Mouse (Mus musculus): ENCODE data around the gene Napa.

The Napa gene

DNA sequence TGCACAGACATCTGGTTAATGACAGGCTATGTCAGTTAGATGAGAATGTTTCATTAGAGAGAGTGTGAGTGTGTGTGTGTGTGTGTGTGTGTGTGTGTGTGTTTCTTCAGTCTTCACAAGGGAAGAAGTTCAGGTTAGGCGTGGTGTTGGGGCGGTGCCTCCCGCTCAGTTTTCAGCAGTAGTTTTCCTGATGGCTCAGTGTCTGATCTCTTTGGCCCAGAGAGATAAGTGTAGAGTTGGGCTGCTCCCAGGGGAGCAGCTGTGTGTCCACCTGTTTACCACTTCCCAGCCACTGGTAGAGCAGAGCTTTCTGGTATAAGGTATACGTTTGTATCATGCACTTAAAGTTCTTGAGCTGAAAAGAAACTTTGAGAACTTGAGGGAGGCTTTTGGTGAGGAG, 1.6 kb downstream of the Napa start:
- DNase-seq = no peak

- no peak for DNase-seq
These were observed 2.8 kb downstream of the Napa start for GRCm38 (mm10) chr7:16101081-16101480.

- no peak for DNase-seq
These were observed 3.6 kb downstream of the Napa start for GRCm38 (mm10) chr7:16101726-16102475.

- no peak for DNase-seq
These were observed 4.5 kb downstream of the Napa start for GRCm38 (mm10) chr7:16102686-16103226.

DNA sequence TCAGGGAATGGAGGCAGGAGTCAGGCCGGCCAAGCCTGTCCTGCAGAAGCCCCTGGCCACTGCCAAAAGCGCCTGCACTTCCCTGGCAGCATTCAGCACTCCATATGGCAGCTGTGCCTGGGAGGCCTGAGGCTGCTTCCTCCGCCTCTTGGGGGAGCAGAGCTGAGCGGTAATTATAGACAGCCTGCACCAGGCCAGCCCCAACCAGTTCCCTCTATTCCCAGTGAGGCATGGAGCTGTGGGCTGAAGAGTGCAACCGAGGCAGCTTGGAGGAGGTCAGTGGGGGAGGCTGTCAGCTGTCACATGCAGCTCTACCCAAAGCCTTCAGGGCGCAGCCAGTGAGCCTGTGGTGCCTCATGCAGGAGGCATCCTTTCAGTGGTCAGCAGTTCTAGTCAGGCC, 5.5 kb downstream of the Napa start:
- no peak for DNase-seq

DNA sequence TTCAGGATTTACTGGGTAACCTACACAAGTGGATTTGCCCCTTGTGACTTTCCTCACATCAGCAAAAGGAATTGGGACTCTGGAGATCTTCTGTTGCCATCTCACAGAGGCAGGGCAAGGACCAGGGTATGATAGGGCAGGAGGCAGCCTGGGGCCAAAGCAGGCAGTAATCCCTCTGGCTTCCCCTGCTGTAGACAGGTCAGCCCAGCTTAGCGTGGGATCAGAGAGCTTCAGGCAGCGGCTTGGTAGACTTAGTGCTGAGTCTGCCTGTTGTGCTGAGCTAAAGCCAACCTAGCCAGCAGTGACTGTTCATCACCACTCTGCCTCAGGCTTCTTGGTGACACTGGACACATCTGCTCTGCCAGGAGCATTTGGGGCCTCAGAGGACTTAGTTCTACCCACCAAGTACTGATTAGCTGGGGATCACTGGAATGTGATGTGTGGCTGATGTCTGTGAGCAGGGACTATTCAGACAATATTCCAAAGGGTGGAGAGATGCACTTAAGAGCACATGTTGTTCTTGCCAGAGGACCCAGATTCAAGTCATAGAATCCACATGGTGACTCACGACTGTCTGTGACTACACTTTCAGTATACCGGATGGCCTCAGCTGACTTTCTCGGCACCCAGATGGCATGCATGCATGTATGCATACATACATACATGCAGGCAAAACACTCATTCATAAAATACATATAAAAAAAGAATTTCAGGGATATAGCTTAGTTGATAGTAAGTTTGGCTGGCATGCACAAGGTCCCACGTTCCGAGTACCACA, 6.5 kb downstream of the Napa start:
- DNase-seq = no peak

DNA sequence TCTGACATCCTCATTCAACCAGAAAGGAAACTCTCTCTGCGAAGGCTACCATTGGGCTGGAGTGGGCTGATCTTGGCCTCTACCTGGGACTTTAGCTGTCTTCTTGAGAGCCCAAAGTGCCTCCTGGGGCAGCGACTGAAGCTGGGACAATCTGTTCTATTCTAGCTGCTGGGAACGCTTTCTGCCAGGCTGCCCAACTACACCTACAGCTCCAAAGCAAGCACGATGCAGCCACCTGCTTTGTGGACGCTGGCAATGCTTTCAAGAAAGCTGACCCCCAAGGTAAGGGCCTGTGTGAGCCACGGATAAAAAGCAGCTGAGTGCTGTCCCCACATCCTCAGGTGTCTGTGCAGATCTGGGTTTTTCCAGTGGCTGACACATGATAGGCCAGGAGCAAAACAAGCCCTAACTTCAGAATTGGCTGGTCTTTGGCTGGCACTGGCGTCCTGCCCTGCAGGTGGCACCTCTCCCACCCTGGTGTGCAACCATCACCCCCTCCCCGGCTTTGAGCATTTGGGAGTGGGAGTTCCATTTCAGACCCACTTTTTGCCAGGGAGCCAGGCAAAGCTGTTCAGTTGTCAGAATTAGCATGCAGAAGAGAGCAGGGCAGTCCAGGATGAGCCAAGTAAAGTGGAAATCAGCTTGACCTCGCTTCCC, 10.8 kb downstream of the Napa start:
- DNase-seq = no peak

GRCm38 (mm10) chr7:16110158-16110557, 11.9 kb downstream of the Napa start:
- DNase-seq = no peak

- no peak for DNase-seq
These were observed 13.2 kb downstream of the Napa start for GRCm38 (mm10) chr7:16111284-16112090.

GRCm38 (mm10) chr7:16116418-16116817, 18.2 kb downstream of the Napa start:
- no peak for DNase-seq

DNA sequence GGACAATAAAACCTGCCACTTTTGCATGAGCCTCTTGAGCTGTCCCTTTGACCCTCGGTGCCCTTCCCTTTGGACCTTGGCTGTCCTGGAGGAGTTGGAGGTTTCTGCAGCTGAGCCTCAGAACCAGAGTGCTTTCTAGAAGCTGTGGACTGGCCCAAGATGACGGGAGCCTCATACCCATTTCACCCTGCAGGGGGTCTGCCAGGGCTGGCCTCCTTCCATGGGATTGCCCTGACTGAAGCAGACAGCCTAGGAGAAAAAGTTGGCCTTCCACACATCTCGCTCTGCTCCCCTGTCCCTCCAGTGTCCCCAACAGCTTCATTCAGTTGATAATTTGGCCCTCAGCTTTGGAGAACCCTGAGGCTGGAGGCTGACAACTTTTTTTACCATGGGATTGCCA, 18.8 kb downstream of the Napa start:
- no peak for DNase-seq

GRCm38 (mm10) chr7:16119569-16120261, 21.5 kb downstream of the Napa start, which contains the start of gene Kptn:
Kptn (plus strand) TSS chr7:16119895.
- peak; percentile 95 to 96 for DNase-seq

DNA sequence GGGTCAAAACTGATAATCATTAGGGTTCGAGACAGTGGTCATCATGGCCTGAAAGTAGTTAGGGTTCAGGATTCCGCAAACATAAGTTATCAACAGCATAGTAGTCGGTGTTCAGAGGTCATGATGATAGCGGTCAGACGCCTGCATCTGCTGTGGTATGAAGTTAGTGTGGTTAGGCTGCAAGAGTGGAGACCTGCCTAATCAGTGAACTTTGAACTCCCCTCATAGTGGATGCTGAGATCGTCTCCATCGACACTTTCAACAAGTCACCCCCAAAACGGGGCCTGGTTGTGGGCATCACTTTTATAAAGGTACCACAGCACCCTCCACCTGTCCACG, 22.0 kb downstream of the Napa start:
- no peak for DNase-seq

GRCm38 (mm10) chr7:16125829-16126228, 27.6 kb downstream of the Napa start:
- DNase-seq = no peak

DNA sequence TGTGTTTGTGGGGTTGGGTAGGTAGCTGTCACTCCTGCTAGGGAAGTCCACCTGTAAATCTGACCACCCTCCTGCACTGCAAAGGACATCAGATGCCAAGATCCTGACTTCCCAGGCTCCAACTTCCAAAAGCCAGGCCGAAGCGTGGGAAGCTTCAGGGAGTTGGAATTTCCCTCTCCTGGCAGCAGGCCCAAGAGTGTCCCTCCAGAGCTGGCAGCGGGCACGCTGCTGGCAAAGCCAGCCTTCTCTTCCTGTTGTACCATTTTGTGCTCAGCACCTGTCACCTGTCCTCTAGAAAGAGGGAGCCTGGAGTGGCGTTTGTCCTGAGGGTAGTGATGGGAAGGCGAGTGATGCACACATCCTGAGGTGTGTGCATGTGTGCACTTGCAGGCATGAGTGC, 30.1 kb downstream of the Napa start:
- DNase-seq = no peak

DNA sequence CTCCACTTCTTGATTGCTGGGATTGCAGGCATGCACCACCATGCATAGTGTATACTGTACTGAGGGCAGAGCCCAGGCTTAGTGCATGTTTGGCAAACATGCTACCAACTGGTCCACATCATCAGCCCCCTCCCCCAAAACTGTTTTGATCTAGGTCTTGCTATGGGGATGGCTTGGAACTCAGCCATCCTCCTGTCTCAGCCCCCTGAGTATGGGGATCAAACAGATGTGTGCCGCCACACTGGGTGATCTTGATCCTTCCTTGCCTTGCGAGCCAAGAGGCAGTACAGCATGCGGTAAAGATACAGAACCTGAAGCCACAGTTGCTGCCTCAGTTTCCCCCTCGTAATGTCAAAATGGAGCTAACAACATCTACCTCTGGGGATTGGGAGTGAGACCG, 30.6 kb downstream of the Napa start:
- DNase-seq = no peak

- DNase-seq = peak; percentile 77 to 80
These were observed 31.2 kb downstream of the Napa start, which contains the start of gene Slc8a2 for GRCm38 (mm10) chr7:16129421-16129845. Slc8a2 (plus strand) TSS chr7:16129826.

DNA sequence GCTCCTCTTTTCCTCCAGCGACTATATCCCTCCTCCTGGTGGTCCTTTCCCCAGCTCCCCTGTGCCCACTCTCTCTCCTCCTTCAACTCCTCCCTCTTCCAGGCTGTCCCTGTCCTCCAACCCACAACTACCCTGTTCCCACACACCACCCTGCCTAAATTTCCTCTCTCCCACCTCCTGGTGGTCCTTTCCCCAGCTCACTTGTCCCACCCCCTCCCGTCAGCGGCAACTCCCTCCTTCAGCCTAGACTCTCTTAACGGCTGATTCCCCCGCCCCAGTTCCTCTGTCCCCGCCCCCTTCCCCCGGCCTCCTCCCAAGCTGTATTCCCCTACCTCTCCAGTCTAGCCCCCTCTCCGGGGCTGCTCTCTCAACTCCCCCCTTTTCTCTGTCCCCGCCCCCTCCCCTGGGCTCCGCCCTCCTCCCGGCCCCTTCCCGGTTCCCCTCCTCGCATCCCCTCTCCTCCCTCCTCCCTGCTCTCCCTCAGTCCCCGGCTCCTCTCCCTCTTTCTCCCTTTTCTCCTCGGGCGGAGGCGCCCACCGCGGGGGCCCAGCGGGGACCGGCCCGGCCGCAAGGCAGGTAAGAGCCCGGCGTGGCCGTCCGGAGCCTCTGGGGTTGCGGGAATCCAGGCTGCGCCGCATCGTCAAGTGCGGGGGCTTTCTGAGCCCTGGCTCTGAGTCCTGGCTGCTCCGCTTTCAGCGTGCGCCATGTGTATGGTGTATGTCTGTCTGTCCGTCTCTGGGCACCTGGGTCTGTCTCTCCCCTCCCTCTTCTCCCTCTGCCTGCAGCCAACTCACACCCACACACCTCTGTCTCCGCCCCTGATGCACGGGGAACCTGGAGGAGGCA, 31.8 kb downstream of the Napa start:
- DNase-seq = no peak

GRCm38 (mm10) chr7:16130956-16131634, 32.8 kb downstream of the Napa start:
- DNase-seq = no peak

DNA sequence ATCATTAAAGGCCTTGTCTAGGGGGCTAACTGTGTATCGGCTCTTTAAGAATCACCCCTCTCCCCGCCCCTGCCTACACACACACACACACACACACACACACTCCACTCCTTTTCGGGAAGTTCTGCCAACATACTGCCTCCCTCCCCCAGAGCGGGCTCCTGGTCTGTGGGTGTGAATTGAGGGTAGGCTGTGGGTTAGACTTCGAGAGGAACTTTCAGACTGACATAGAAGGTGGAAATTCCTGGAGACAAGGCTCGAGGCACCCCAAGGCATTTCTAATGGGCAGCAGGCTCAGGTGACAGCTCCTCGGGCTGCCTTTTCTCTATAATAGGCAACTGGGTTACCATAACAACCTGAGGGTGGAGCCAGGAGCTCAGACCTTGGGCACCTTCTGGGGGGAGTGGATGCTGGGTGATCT, 33.9 kb downstream of the Napa start:
- DNase-seq = no peak

Data from B cell, adult 2 months (primary cell).